Mouse (Mus musculus): ENCODE data around the gene Spin2f. TPM values are rescaled to one million over a fixed set of nuclear protein-coding genes. Genes with fewer than 3 reads are reported as not detected.

Gene Spin2f
- not detected in 2 replicates for polyA plus RNA-seq (2015; fragmentation: Nextera tagmentation; extraction: Ambion mirVana)

GRCm38 (mm10) chrX:31253594-31253993, at the start of gene Spin2f:
Gene Spin2f, plus strand, starts transcription at chrX:31253894.

Other genes starting within 250 kb of the Spin2f start
- gene Btbd35f29, start 136.2 kb upstream of the Spin2f start, polyA plus RNA-seq (2015; fragmentation: Nextera tagmentation; extraction: Ambion mirVana), result not detected in 2 replicates
- not detected in 2 replicates for gene Btbd35f26, start 82.6 kb downstream of the Spin2f start, polyA plus RNA-seq (2015; fragmentation: Nextera tagmentation; extraction: Ambion mirVana)
- gene Btbd35f19, start 130.0 kb downstream of the Spin2f start, polyA plus RNA-seq (2015; fragmentation: Nextera tagmentation; extraction: Ambion mirVana), result not detected in 2 replicates